Mouse (Mus musculus) left cerebral cortex, adult 18-20 months (tissue): ENCODE data around the gene Sdr16c6. TPM values are rescaled to one million over a fixed set of nuclear protein-coding genes. Genes with fewer than 3 reads are reported as not detected.

Experiments used
- DNase-seq, 2 experiments: peaks; one replicate each; pipeline ENCODE4 v3.0.0; 2021 to 2022; ENCODE audit warnings: low spot score in 2 of 2, mixed read lengths in 1 of 2
- long read RNA-seq, 2 experiments: library from polyadenylated mRNA; stranded (forward); transcript quantifications; one replicate each; pipeline ENCODE4 v2.0.0; 2021
- total RNA-seq, 2 experiments: library from RNA; stranded (reverse); gene quantifications; 2 replicates each; pipeline ENCODE4 v1.2.3; 2021

Gene Sdr16c6
- total RNA-seq = not detected
- long read RNA-seq, experiment 1 = 0 reads
- long read RNA-seq, experiment 2 = 0 reads

DNA sequence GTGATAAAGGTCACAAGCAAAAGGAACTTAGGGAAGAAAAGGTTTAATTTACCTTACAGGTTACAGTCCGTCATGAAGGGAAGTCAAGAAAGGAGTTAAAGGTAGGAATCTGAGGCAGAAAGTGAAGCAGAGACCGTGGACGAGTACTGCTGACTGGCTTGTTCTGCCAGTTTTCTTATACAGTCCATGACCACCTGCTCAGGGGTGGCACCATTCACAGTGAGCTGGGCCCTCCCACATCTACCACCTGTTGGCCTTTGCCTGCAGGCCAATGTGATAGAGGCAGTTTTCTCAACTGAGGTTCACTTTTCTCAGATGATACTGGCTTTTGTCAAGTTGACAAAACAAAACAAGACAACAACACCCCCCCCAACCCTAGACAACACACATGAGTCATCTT is at the start of gene Sdr16c6:
Gene Sdr16c6 (minus strand): TSS at position 151 of the 400 bp plus-strand sequence.
- DNase-seq = no peak

DNA sequence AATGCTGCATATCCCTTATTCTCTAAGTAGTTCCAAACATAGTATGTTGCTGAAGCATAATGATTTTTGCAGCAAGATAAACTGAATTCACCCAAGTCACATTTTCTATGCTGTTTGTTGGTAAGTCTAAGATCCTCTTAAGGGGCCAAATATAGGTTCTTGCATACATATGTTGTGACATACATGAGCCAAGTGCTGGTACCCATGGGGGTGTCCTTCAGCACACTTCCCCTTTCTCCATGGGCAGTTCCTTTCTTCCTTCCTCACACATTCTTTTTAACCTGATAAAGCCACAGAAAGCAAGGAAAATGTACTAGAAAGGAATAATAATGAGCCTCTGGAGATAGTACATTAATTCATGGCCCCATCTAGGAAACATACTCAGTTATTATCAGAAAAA is 2.9 kb upstream of the Sdr16c6 start:
- no peak for DNase-seq

DNA sequence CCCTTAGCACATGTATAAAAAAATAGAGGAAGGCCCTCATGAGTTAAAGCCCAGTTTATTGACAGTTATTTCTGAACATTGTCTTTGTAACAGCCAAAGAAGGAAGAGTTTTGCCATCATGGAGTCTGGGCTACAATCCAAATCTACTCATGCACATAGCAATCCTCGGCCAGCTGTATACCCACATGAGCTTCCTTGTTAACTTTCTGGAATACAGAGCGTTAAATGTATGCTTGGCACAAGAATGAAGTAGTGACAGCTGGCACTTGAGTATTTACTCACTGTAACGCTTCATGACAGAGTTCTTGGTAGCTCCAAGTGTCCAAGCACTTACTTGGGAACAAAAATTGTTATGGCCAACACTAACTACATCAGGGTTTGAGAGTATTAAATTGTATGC is 1.8 kb upstream of the Sdr16c6 start:
- DNase-seq = no peak

DNA sequence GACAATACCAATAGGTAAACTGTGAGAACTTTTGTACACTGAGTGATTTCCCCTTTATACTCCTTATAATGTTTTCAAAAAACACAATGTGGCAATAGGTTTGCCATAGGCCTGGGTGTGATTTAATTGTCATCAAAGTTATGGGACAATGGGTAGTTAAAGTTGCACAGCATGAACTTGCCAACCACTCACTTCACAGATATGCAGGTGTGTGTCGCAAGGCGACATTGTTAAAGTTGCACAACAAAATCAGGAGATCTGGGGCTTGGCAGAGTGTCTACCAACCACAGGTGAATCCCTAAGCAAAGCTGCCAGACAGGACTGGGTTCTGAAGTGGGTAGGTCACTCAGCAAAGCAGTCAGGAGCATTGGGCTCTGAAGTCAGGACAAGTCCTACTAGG is 1.3 kb downstream of the Sdr16c6 start:
- DNase-seq = no peak

Other genes starting within 250 kb of the Sdr16c6 start
- gene Gm11808, start 103.9 kb downstream of the Sdr16c6 start, total RNA-seq = 100 to 1,000 TPM; 106 to 139 TPM